Mouse (Mus musculus): ENCODE results near the gene Mt4.

The Mt4 gene

DNA sequence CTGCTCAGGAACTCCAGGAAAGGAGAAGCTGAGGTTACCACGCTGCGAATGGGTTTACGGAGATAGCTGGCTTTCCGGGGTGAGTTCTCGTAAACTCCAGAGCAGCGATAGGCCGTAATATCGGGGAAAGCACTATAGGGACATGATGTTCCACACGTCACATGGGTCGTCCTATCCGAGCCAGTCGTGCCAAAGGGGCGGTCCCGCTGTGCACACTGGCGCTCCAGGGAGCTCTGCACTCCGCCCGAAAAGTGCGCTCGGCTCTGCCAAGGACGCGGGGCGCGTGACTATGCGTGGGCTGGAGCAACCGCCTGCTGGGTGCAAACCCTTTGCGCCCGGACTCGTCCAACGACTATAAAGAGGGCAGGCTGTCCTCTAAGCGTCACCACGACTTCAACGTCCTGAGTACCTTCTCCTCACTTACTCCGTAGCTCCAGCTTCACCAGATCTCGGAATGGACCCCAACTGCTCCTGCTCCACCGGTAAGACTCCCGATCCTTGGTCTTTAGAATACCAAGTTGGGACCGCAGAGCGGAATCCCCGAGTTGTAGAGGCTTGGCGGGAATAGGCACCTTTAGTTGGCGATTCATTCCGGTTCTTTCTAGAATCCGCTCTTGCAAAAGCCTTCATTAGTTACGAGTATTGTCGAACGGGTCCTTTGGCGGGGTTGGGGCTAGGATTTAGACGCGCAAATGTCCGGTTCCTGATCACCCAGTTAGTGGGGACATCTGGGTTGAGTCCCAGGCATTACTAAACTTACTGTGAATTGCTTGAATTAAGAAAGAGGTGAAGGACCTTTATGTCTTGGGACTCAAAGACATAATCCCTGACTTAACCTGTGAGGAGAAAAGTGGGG is 42.1 kb downstream of the Mt4 start, which contains the start of gene Mt1:
TSS of gene Mt1 (plus strand) at position 226 of the 856 bp plus-strand sequence.
- DNase-seq (ENCODE audit: low read depth, low spot score) = peak; percentile 91

DNA sequence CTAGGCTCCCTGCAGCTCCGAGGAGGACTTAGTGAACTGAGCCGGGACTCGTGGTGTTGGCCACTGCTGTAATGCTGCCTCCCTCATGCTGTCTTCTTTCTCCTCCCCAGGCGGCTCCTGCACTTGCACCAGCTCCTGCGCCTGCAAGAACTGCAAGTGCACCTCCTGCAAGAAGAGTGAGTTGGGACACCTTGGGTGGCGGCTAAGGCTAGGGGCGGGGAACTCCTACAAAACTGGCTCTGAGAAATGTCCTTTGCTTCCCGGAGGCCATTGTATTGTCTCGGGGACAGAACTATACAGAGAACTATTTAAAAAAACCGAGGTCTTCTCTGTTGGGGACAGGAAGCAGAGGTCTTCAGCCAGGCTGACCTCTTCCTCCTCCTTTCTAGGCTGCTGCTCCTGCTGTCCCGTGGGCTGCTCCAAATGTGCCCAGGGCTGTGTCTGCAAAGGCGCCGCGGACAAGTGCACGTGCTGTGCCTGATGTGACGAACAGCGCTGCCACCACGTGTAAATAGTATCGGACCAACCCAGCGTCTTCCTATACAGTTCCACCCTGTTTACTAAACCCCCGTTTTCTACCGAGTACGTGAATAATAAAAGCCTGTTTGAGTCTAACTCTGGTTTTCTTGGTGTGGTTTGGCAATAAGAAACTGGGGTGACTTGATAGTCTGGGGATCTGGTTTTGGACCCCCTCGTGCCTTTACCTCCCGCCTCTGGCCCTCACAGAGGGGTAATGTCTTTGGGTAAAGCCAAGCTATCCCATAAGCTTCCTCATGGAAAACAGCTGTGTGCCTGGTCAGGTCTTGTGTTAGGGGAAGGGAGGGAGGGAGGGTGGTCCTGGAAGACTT is 42.9 kb downstream of the Mt4 start:
- DNase-seq (ENCODE audit: low read depth, low spot score) = no peak

DNA sequence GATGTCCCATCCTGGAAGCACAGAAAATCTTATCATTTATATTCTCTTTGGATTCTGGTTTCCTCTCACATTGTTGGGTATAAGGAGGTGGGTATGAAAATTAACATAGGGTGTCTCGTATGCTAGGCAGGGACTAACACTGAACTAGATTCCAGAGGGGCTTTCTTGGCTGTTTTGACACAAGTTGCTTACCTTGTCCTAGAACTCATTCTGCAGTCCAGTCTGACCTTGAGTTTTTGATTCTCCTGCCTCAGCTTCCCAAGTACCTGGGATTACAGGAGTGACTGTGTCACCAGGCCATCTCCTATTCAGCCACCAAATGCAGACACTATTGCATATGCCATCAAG is 43.5 kb downstream of the Mt4 start:
- no peak for DNase-seq (ENCODE audit: low read depth, low spot score)

GRCm38 (mm10) chr8:94182055-94182929 is 45.3 kb downstream of the Mt4 start:
- no peak for DNase-seq (ENCODE audit: low read depth, low spot score)

GRCm38 (mm10) chr8:94183117-94183516 is 46.1 kb downstream of the Mt4 start:
- DNase-seq (ENCODE audit: low read depth, low spot score) = peak; percentile 74

- DNase-seq (ENCODE audit: low read depth, low spot score) = peak; percentile 56
Observed at GRCm38 (mm10) chr8:94184357-94184843, 47.4 kb downstream of the Mt4 start.

- peak; percentile 74 for DNase-seq (ENCODE audit: low read depth, low spot score)
Observed at GRCm38 (mm10) chr8:94185791-94186190, 48.8 kb downstream of the Mt4 start.

GRCm38 (mm10) chr8:94186542-94186941 is 49.5 kb downstream of the Mt4 start:
- peak; percentile 91 for DNase-seq (ENCODE audit: low read depth, low spot score)

DNA sequence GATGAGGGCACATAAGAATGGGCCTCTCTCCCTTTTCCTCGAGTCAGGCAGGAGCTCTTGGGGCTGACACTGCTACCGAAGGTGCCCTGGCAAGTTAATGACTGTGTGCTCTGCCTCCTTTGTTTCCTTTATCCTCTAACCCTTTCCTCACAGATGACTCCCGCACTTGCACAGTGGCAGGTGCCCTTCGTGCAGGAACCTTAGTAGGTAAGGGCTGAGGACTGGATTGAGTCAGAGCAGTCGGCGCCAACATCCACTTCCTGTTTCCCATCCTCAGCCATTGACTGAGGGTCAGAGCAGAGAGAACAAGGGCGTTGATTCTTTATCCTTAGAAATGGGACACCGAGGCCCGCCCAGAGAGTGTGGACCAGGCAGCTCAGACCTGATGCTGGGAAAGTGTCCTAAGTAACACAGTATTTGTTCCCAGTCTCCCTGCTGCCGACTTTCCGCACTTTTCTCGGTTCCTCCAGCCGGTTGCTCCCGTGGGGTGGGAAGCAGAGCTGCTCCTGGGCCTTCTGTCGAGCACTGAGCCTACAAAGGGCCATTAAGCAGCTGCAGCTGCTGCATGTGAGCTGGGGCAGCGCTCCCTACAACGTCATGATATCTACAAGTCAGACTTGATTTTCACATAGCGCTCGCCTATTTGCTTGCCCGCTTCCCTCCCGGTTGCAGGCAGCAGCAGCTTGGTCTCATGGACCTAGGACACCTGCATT is 50.4 kb downstream of the Mt4 start:
- DNase-seq (ENCODE audit: low read depth, low spot score) = peak; percentile 74
